In the genomic region with DNA sequence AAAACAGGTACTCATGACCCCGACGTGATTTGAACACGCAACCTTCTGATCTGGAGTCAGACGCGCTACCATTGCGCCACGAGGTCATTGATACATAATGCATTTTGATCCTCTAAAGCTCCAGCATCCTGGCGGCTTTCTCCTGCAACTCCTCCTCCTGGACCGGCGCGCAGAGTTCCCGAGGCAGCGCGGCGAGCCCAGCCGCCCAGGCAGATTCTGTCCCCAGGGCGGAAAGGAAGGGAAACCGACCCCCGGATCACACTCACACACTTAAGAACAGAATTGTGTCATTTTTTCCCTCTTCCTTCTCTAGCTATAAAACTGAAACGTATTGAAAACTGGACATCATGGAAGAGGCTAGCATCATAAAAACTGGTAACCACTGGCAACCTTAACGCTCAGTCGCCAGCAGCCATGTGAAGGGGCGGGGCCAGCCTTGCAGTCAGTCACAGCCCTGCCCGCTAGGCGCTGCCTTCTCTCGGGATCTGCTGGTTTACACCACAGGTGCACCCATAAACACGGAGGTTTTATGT, we compare ENCODE assay signal across 8 mouse cellular contexts. TPM values are rescaled to one million over a fixed set of nuclear protein-coding genes. Genes with fewer than 3 reads are reported as not detected.
DNase-seq lines count a peak whose midpoint lies in the region; ATAC-seq and TF ChIP-seq lines count a peak whose summit lies in the region.

No protein-coding gene starts in this region.

- peak overlapping the region; percentile 57 for H3K4me3 ChIP-seq in left cerebral cortex, adult 2 months

- intact Hi-C loops in left cerebral cortex, adult 2 months (cut with DNase I): loop anchor here (10.0 kb wide), 1 partner anchor 649 kb away; no protein-coding TSS in a partner anchor

- peak; percentile 57 for ATAC-seq in common myeloid progenitor, adult 5-6 weeks (replicated peaks; ENCODE audit: low read depth, poor library complexity, severe bottlenecking)
- ATAC-seq in erythroblast, adult 5-6 weeks (replicated peaks; ENCODE audit: low FRiP score, poor library complexity, severe bottlenecking): no peak

- peak overlapping the region; percentile 4; the same call in 1 of the 2 replicates for H3K27ac ChIP-seq in left cerebral cortex, adult 2 months

- peak; percentile 80 for DNase-seq in ZHBTc4 (ENCODE audit: low read depth, low spot score)
- peak; percentile 60 for DNase-seq in gastrocnemius, postnatal 10 days
- DNase-seq in induced T-regulatory cell, adult 2 months (ENCODE audit: low read depth): peak; percentile 67
- peak; percentile 73 to 80 for DNase-seq in left cerebral cortex, adult 2 months (ENCODE audit: extremely low spot score in 1 of 2, low spot score in 2 of 2)
- DNase-seq in lung, postnatal 36 days: peak; percentile 82
- peak; percentile 83 to 84 for DNase-seq in right cerebral cortex, adult 2 months (ENCODE audit: low spot score in 2 of 2)

- peak; percentile 49 for TF ChIP-seq CTCF in left cerebral cortex, adult 2 months (IDR thresholded peaks at IDR 0.05)

RNA-seq across cellular contexts. Expression of a gene that starts 6.8 kb away (rescaled TPM):
- total RNA-seq in common myeloid progenitor, adult 5-6 weeks (2017): not detected in 2 replicates
- not detected for total RNA-seq in gastrocnemius, postnatal 10 days (2021)
- total RNA-seq in left cerebral cortex, adult 2 months (2021): not detected
- total RNA-seq in erythroblast, adult 5-6 weeks (2015; ENCODE audit: low replicate concordance): not detected in 2 replicates
- not detected in 2 replicates for total RNA-seq in erythroblast, adult 5-6 weeks (2017; ENCODE audit: low replicate concordance)

RNA-seq across cellular contexts. Expression of a gene that starts 14.4 kb away (rescaled TPM):
- 1.6 and 3.9 TPM in 2 replicates for total RNA-seq in common myeloid progenitor, adult 5-6 weeks (2017)
- total RNA-seq in gastrocnemius, postnatal 10 days (2021): 1 to 10 TPM; 2.3 to 3.4 TPM
- 10 to 100 TPM; 16.2 to 17.3 TPM for total RNA-seq in left cerebral cortex, adult 2 months (2021)
- not detected in 2 replicates for total RNA-seq in erythroblast, adult 5-6 weeks (2015; ENCODE audit: low replicate concordance)
- 0.98 TPM in 1 of 2 replicates, not detected in the other for total RNA-seq in erythroblast, adult 5-6 weeks (2017; ENCODE audit: low replicate concordance)

RNA-seq across cellular contexts. Expression of a gene that starts 43.2 kb away (rescaled TPM):
- total RNA-seq in common myeloid progenitor, adult 5-6 weeks (2017): 4.2 and 5.1 TPM in 2 replicates
- 1 to 10 TPM; 1.3 to 3.5 TPM for total RNA-seq in gastrocnemius, postnatal 10 days (2021)
- 10 to 100 TPM; 26.8 to 29.0 TPM for total RNA-seq in left cerebral cortex, adult 2 months (2021)
- total RNA-seq in erythroblast, adult 5-6 weeks (2015; ENCODE audit: low replicate concordance): 0.63 TPM in 1 of 2 replicates, not detected in the other
- not detected in 2 replicates for total RNA-seq in erythroblast, adult 5-6 weeks (2017; ENCODE audit: low replicate concordance)
